Mouse (Mus musculus) c-Kit-positive CD71-positive TER-119-positive erythroid progenitor cells, embryonic 14.5 days (primary cell): ENCODE results near the gene Oat.

Experiments
- DNase-seq: peaks from one replicate; pipeline ENCODE4 v3.0.0-alpha.2; 2013; ENCODE audit warnings: low spot score

The Oat gene

DNA sequence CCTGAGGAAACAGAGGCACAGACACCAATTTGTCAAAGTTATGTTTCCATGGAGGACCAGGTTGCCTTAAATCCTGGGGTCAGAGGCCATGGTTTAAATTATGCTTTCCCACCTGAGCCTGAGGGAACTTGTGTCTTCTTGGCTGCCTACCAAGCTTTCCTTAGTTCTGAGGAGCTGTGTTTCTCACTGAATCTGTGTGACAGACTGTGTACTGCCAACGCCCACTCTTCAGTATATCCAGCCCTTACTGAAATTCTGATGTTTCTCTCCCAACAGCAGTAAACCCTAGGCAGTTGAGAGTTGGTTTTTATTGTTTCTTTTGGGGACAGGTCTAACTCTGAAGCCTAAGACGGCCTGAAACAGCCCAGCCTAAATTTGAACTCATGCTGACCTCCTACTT is 17.6 kb upstream of the Oat start:
- no peak for DNase-seq

DNA sequence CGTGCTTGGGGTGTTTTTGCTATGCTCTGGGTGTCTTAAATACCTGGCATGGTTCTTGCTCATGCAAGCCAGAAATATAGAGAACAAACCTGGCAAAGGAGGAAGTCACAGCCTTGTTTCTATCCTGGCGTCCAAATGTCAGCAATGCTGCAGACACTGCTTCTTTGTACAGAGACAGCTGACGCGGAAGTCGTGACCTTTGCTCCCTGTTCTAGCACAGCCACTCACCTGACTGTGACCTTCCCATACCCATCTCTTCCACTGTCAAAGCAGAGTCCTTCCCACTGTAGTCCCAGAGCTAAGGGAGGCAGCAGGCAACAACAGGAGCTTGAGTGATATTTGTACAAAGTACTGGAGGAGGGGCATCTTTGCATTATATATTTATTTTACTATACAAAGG is 13.4 kb upstream of the Oat start:
- no peak for DNase-seq

DNA sequence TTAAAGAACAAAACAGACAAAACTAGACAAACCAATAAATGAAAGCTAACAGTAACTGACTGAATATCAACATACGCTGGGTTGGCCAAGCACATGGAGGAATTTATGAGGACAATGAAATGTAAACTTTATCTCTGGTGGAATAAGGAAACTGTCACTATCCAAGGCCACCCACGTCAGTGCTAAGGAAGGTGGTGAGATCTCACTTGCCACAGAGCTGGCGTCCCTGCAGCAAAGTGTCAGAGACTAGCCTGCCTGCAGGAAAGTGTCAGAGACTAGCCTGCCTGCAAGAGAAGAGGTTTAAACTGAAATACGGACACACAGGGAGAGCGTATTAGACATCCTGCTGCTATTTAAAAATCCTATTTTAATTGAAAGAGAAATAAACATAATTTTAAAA is 11.0 kb upstream of the Oat start:
- no peak for DNase-seq

DNA sequence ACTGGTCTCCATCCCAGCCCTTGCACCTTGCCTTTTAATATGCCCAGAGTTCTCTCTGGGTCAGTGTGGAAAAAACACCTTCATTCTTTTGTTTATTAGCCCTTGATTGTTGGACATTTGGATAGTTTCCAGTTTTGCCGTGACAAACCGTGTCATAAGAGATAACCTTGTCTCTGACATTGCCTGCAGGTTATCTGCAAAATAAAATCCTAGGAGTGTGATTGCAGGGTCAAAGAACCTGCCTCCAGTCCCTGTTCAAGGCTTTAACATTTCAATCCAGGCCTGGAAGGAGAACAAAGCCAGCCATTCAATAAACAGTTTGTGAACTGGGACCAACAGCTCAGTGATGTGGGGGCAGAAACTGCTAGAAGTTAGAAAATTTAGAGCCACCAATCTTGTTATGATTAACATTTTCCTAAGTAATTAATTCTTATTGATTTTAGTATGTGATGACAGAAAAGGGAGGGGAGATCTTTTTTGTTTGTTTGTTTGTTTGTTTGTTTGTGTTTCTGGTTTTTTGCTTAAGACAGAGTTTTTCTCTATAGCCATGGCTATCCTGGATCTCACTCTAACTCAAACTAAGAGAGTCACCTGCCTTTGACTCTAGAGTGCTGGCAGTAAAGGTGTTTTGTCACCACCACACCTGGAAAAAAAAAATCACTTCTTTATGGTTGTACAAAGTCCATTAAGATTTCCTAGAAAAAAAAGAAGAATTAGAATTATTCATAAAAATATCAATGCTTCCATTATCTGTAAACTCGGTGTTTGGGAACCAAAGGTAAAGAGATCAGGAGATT is 9.7 kb upstream of the Oat start:
- DNase-seq = no peak

DNA sequence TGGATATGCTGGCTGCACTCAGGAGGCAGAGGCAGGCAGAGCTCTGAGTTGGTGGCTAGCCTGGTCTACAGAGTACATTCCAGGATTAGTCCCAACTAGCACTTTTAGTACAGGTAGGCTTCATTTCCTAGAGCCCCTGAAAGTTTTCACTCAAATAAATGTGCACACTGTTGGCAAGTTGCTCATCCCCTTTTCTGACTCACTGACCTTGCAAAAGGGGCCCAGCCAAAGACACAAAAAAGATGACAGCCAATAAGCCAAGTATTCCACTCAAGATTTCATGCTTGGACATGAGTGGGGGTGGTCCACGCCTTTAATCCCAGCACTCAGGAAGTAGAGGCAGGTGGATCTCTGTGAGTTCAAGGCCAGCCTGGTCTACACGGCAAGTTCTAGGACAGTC is 5.2 kb upstream of the Oat start:
- DNase-seq = no peak

DNA sequence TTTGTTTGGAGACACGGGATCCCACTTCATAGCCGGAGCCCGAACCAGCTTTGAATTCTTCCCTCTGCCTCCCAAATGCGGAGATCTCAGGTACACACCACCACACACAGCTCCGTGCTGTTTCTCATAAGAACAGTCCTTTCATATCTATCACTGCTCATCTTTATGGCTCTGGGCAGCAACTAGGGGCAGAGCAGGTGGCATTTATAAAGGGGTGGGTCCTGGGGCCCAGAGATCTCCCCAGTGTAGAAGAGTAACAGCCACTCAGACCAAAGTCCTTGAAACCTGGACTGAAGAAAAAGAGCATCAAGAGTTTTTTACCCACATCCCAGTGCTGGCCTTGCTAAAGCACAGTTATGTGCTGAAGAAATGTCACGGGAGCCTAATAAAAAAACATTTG is 4.3 kb upstream of the Oat start:
- no peak for DNase-seq

DNA sequence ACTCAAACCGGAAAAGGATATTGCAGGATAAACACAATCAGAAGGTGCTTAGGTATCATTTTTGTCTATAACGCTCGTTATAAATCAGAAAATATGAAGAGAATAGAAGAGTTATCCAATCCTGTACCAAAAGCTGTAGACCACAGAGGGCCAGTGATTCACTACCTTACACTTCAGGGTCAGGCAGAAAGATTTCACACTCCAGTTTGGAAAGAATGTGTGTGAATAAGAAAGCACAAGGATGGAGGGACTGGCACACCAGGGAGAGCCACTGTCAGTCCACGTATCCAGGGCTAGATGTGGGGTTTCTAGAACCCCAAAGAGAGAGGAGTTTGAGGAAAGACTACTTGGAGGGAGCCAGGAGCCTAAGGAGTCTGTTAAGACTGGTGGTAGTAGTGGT is 693 bp upstream of the Oat start:
- DNase-seq = no peak

DNA sequence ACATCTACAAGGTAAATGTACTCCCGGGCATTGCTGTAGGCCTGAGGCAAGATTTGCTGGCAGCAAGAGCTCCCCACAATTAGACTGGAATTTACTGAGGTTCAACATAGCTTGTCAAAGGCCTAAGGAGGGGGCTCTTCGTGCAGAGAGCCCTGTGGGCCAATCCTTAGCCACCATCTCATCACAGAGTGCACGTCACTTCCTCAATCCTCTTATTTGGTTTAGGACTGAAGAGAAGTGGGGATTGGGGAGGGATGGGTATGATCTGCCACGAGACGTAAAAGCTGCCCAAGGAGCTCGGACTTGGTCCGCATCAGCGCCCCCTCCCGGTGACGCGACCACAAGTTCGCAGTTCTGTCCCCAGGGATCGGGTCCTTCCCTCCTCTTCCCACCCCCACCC is 575 bp downstream of the Oat start:
- DNase-seq = peak; percentile 85

DNA sequence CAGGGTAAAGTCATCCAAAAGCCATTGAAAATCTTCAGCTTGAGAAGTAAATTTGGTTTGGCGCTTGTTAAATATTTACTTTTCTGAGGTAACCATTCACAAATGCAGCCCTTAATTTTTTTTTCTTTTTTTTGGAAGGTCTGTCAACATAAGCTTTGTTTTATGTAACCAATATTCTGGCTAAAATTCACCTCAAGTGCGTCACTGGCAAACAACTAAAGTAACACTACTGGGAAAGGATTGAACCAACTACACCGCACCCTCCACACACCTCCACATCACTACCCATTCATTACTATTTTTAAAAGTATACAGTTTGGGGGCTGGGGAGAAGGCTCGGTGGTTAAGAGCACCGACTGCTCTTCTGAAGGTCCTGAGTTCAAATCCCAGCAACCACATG is 1.6 kb downstream of the Oat start:
- no peak for DNase-seq

DNA sequence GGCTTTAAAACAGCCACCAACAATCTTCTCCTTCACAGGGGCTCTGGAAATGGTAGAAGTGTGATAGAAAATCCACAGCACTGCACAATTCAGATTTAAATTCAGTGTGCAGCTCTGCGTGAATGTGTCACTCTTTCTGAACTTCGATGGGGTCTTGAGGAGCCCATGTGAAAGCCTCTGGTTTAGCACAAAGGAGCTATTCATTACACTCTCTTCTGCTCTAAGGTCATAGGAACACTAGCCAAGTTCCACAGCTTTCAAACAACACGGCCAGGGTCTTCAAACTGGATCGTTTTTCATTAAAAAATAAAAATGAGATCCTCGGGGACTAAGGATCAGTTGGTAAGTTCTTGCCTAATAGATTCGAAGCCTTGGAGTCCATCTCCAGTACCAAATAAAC is 3.0 kb downstream of the Oat start:
- no peak for DNase-seq

DNA sequence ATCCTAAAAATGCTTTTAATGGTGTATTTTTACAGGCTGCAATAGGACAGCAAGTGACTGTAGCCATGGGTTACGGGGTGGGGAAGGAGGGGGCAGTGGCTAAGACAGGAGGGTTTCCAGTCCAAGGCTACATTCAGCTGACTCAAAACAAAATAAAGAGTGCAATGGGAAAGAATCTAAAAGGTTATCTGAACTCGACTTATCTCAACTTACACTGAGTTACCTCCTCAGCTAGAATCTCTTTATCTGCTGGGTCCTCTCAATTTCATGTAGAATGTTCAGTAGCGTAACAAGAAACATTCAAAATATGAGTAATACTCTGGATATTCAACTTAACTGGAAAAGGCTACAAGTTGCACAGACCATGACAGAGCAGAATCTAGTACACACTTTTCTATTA is 3.5 kb downstream of the Oat start:
- DNase-seq = no peak

DNA sequence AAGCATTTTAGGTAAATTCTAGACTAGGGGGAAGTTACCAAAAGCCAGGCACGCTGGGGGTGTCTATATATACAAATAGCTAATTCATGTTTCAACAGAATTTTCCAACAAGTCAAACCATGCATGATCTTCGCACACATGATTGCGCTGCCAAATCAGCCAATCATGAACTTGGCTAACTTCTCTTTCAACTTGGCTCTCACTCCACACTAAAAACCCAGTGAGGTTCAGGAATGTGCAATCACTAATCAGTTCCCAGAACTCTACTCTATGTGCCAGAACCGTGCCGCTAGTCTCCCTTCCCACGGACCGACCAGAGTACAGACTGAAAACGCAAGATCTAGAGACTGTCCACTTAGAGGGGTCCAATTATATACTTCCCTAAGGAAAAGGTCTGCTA is 4.7 kb downstream of the Oat start:
- no peak for DNase-seq

DNA sequence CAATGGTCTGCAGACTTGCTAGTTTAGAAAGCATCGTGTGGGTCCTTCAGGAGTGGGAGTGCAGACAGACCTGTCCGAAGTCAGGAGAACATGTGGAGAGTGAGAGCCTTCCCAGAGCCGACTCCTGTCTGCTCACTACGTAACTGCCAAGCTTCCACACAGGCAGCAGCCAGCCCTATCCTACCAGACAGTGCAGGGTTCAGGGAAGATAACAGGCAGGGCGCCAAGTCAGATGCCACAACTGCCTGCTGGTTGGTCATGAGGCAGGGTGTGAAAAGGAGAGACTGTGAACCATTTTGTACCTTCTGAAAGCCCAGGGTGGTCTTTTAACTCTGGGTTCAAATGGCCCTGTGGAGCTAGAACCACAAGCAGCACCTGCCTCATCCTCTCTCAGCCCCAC is 6.1 kb downstream of the Oat start:
- peak; percentile 59 for DNase-seq

DNA sequence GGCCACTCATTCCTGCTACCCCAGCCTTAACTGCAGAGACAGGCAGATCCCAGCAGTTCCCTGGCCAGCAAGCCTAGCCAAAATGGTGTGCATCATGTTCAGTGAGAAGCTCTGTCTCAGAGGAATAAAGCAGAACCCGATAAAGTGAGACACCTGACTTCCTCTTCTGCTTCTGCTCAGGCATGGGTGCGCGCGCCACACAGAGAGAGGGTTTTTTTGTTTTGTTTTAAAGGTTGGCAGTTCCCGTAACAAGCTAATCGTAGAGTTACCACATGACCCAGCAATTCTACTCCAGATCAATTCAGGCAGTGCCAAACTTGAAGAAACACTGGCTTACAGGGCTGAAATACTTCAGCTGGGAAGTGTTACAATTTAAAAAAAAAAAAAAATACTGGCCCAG is 7.4 kb downstream of the Oat start:
- no peak for DNase-seq

DNA sequence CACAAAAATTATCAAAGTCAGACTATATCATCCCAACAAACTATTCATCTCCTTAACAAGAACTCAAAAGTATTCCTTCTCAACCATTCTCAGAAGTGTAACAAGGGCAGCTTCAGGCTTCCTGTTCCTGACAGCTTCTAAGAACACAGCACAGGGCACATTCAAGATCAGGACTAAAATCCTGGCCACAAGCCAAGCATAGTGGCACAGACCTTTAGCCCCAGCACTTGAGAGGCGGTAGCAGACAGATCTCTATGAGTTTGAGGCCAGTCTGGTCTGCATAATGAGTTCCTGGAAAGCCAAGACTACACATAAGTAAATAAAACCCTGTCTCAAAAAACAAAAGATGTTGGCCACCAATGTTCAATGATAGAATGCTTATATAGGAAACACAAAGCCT is 10.4 kb downstream of the Oat start:
- DNase-seq = no peak

DNA sequence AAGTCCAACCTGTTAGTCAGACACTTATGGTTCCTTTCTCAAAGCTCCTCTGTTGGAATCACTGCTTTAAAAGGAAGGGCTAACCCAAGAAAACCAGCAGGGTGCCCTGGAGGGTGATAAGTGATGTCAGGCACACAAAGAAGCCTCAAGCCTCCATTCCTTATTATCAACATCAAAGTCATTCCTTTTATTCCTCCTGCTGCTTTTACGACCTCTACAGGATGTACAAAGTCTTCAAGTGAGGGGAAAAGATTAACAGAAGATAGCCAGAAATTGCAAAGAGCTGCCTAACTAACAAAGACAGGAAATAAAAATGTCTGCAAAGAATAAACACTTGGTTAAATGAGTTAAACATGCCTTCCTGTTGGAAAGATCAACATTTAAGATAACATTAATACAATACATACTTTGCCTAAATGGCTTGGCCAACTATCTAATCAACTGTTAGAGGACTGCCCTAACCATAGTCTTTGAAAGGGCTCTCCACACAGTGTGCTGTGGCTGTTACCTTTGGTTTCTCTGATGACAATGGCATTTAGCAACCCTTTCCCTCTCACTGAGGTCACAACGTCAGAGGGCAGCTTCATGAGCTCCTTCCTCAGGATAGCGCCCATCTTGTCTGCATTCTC is 16.9 kb downstream of the Oat start:
- no peak for DNase-seq

DNA sequence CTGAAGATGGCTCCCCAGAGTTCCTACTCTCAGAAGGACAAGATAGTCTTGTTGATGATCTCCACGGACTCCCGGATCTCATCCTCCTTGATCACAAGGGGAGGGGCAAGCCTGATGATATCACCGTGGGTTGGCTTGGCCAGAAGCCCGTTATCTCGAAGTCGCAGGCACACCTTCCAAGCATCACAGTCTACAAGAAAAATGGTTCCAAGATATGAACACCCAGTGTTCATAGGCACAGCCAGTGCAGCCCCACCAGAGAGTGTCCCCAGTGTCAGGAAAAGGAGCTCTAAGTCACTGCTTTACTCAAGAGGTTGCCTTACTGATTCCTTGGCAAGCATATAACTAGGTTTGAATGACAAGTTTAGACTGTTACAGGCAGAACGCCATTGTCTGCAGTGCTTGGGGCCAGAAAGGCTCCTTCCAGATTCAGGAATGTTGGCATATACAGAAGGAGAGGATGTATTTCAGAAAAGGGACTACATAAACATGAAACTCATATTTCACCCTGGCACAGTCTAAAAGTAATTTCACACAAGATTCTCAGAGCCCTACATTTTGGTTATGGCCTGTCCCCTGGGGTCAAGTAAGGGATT is 18.0 kb downstream of the Oat start:
- DNase-seq = peak; percentile 64

DNA sequence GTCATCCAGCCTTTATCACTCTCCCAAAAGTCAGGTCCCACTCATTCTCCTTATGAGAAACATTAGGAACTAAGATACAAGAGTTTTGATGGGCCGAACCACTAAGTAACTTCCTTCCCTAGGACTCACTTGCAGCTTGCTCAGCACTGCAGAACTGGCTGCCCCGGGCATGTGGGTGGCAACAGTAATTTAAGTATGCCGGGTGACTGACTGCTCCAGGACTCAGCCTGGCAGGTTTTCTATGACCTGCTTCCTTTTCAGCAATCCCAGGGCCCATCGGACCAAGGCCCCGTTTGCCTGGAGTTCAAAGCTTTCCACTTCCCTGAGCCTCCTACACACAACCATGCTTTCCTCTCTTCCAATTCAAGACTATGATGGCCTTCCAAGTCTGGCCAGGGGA is 19.6 kb downstream of the Oat start:
- DNase-seq = no peak

DNA sequence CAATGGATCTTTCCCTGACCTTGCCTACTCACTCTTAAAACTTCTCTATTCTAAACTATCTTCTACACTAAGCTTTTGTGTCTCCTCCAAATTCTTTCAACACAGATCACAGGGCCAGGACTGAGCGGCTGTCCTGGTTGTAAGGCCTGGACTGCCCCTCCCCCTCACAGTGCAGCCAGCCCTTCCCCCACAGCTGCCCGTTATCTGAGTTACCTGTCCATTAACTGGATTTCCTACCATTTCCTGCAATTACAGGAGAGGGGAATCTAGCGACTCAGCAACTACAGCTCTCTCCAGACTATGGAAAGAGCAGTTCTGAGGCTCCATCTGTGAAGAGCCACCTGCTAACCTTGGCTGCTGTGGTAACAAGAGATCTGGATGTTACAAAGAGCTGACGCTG is 20.3 kb downstream of the Oat start:
- DNase-seq = no peak

DNA sequence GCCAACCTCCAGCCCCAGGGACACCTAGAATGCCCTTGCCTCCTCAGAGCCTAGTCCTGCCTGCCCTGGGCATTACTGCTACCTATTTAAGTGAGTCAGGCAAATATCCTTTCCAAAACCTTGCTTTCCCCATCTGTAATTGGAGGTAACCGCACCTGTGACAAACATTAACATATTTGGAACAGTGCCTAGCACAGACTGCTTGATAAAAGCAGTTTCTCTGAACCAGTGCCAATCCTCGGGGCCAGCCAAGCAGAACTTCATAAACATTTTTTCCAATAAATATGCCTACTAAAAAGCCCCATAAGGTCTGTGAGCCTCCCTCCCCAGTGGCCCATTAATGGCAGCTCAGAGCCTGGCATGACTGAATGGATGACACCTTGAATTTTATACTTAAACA is 22.1 kb downstream of the Oat start:
- no peak for DNase-seq

DNA sequence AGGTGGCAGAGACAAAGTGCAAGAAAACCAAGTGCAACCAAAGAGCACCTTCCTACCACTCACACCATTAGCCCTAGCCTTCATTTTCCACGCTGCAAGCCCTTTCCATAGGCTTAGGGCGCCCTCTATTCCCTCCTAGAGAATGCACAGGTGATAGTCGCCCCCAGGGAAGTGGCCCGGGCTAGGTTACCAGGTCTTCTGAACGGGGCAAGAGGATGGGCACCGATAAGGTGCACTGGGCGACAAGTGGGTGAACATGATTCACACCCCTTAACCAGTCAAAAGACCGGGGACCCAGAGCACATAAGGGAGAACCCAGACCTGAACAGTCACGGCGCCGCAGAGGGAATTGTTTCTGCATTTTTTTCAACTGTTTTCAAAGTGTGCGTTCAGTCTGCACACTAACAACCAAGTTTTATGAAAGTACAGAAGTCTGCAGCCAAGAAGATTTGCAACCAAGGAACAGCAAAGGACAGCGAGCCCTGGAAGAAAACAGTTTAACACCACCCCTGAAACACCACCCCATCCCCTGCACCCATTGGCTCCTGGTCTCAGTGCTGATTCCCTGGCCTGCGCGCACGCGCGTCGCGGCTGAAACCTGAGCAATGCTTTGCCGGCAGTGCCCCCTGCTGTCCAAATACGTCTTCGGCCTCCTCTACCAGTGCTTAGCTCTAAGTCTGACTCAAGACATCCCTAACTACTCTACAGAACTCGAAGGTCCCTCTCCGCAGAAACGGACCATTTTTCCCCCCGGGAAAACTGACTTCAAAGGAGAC is 24.7 kb downstream of the Oat start:
- DNase-seq = peak; percentile 92

DNA sequence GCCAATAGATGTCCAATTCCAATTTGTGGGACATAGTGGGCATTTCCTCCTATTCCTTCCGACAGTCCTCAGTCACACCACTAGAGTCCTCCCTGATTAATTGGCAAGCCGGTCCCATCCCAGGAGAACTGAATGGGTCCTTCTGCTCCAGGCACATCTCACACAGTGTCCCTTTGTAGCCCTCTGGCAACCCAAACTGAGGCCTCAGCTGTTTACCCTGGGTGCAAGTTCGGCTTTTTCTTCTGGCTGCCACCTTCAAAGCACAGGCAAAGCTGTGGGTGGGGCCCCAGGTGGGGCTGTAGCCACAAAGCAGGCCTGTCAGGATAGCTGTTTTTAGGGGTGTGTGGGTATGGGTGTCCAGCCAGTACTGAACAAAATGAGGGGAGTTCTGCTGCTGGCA is 29.1 kb downstream of the Oat start:
- DNase-seq = no peak

DNA sequence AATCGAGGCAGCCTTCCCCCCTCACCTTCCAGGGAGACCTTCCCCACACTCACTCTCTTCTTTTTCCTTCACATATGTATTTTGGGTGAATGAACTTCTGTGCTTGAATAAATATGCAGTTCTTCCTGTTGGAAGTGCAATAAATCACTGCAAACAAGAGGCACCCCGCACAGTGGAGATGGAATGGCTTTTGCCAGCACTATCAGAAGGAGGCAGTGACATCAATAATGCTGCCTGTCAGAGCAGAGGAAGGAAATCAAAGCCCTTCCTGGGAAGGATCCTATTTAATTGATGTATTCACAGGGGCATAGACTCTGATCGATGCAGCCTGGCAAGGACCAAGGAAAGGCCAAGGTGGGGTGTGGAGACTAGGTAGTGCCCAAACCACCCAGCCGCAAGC is 33.8 kb downstream of the Oat start:
- no peak for DNase-seq
